Mouse (Mus musculus) kidney, postnatal 4 days (tissue): Measurements from ENCODE around the gene Tenm2.

Experiments
- DNase-seq, 2 experiments: peaks; one replicate each; pipeline ENCODE4 v3.0.0; 2021; ENCODE audit warnings: mixed read lengths in 2 of 2

Tenm2 gene

DNA sequence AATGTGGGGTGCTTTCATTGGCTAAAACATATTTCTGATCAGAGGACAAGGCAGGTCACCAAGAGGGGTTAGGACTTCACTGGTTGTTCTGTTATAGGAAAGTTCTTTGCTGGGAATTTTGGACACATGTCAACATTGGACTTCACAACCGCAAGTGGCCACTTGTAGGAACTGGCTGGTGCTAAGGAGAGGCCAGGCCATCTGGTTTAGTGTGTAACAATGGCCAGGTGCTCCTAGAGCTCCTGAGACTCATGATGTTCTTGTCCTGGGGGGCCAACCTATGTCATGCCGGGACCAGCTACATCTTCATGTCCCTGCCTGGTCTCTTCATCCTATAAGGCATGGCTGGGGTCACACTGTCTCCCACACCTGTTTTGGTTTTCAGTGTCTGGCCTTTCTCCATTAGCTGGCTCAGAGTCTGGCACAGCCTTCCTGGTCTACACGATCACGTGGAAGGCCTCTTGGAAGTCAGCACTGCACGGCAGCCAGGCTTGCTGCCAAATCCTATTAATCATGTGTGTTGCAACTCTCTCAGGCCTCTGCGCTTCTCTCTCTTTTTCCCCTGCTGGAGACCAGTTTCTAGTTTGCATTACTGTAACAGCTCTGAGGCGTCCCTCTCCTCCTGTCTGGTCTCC is 1199.6 kb downstream of the Tenm2 start:
- peak; percentile 80 to 86 for DNase-seq

DNA sequence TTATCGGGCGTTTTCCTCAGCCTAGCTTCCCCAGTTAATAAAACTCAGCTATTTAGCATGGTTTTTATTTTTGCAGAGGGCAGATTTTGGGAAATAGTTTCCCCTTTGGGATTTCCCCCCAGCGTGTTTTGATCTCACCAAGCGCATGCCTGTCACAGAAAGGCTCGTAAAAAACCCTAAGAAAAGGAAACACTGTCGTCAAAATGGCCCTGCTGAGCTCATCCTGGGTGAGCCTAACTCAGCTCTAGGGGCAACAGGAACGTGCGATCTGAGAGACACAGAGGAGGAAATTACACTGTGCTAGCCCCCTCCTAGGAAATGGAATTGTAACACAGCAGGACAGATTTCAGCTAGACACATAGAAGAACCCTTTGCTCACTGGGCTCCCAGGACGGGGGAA is 1204.0 kb downstream of the Tenm2 start:
- DNase-seq = no peak

GRCm38 (mm10) chr11:36020009-36020408 is 1215.8 kb downstream of the Tenm2 start:
- no peak for DNase-seq

- no peak for DNase-seq
Observed at GRCm38 (mm10) chr11:36013179-36013578, 1222.6 kb downstream of the Tenm2 start.

GRCm38 (mm10) chr11:36009281-36010208 is 1226.2 kb downstream of the Tenm2 start:
- peak; percentile 43 to 64 for DNase-seq

GRCm38 (mm10) chr11:36002900-36003299 is 1232.9 kb downstream of the Tenm2 start:
- no peak for DNase-seq

GRCm38 (mm10) chr11:36001282-36001970 is 1234.3 kb downstream of the Tenm2 start:
- peak; percentile 89 to 91 for DNase-seq

DNA sequence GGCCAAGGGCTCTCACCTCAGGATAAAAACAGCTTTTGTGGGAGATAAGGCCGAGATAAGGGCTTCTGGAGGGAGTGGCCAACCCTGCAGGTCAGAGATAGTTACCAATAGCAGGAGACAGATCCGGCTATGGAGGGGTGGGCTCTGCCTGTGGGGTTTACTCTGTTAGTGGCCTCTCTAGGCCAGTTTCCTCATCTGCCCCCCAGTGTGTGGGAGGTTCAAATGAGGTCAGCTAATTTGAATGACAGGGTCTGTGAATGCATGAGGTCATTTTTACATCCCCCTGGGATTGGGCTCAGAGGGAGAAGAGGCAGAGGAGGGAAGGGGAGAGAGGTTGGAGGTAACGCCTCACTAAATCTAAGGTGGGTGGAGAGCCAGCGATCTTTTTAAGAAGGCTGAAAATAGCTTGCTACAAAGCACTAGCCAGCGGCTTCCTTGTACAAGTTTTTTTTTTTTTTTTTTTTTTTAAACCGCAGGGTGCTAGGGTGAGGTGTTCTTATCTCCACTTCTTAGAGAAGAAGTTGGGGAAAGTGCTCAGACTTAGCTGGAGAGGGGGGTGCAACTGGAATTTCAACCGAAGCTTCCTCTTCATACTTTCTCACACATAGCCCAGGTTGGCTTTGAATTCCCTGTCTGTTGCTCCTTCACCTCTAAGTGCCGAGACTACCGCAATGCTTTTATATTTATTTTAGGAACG is 1235.0 kb downstream of the Tenm2 start:
- DNase-seq = no peak

- DNase-seq = no peak
Observed at GRCm38 (mm10) chr11:36000038-36000437, 1235.7 kb downstream of the Tenm2 start.

GRCm38 (mm10) chr11:35998048-35998447 is 1237.7 kb downstream of the Tenm2 start:
- DNase-seq = no peak

DNA sequence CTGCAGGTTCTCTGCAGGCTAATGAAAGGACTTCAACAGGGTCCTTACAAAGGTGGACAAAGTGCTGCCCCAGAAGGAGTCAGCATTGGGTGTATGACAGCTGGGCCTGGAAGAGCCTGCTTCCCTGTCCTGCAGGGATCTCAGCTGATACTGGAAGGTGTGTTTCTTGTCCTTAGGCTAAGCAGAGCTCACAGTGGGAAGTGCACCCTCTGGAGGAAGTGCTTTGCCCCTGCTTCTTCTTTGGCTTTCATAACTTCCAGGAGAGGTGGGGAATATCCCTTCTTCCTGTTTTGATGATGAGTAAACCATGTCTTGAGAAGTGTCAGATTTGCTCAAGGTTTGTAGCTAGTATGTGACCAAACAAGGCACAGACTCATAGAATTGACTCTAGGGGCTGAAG is 1240.5 kb downstream of the Tenm2 start:
- no peak for DNase-seq

GRCm38 (mm10) chr11:35991846-35992245 is 1243.9 kb downstream of the Tenm2 start:
- no peak for DNase-seq

GRCm38 (mm10) chr11:35989967-35990366 is 1245.8 kb downstream of the Tenm2 start:
- DNase-seq = no peak

GRCm38 (mm10) chr11:35985841-35986393 is 1249.8 kb downstream of the Tenm2 start:
- peak; percentile 54 to 71 for DNase-seq

- peak in 1 of 2 experiments; percentile 47 for DNase-seq
Observed at GRCm38 (mm10) chr11:35982734-35983133, 1253.0 kb downstream of the Tenm2 start.

DNA sequence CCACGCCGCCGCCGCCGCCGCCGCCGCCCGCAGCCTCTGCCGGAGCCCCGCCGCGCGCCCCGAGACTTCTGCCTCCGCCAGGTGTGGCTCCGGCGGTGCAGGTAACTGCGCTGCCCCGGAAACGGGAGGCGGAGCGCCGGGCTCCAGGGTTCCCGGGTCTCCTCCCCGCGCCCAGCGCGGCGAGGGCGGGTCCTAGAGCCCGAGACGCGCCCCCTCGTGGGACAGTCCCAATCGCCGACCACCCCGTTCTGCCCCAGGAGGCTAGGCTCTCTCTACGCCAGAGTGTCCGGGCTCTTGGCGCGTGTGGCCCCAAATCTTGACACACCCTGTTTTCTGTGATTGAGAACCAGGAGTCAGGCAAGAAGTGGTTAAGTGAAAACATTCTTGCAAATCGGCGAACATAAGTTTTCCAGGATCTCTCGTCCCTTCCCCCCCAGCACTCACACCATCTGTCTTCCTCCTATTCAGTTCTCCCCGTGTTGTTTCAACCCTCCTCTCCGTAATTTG is 1255.3 kb downstream of the Tenm2 start, which contains the start of gene Wwc1:
Gene Wwc1, minus strand, starts transcription at position 117 of the 507 bp plus-strand sequence.
- peak; percentile 82 to 86 for DNase-seq

DNA sequence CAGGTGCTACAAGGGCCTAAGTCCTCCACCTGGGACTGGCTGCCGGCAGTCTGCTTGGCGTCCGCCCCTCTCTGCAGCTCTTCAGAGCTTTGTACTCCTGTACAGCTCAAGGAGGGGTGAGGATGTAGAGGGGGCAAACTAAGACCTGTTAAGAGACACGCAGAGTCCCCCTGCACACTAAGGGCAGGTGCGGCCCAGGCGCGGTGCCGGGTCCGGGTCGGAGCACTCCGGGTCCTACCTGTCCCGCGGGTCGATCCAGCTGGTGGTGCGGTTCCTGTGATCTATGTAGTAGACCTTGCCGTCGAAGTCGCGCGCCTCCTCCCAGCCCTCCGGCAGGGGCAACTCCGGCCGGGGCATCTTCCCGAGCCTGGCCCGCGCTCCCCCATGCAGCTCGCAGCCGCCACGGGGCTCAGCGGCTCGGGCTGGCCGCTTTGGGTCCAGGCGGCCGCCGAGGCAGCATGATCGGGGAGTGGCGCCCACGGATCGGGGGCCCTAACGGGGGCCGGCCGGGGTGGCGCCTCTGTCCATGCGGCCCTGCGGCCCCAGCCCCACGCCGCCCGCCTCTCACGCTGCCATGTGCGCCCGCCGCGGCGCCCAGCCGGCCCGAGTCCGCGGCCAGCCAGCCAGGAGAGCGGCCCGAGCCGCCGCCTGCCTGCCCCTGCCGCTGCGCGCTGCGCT is 1255.9 kb downstream of the Tenm2 start:
- peak; percentile 45 to 67 for DNase-seq

GRCm38 (mm10) chr11:35979266-35979732 is 1256.5 kb downstream of the Tenm2 start:
- DNase-seq = peak in 1 of 2 experiments; percentile 47

GRCm38 (mm10) chr11:35977796-35978195 is 1258.0 kb downstream of the Tenm2 start:
- no peak for DNase-seq

DNA sequence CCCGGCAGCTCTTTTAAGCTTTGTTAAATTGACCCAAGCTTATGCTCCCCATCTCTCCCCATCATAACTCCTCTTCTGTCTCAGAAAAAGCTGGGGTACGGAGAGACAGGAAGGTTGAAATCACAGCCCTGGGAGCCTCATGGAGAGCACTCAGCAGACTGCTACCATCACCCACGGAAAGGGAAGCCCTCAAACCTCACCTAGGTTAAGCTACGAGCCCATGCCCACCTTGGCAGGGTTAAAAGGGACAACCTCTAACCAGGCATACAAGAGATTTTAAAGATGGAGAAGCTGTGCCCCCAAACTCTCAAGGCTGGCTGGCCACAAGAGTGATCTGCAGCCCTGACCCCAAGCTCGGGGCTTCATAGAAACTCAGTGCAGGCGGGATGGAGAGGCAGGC is 1258.7 kb downstream of the Tenm2 start:
- no peak for DNase-seq

GRCm38 (mm10) chr11:35976482-35976881 is 1259.3 kb downstream of the Tenm2 start:
- DNase-seq = peak; percentile 44 to 66
